Mouse (Mus musculus) gastrocnemius, postnatal 36 days (tissue): Measurements from ENCODE around the gene Zfp444. TPM values are rescaled to one million over a fixed set of nuclear protein-coding genes. Genes with fewer than 3 reads are reported as not detected.
"Not testable (repeated sequence)": the region's sequence is repeated elsewhere in the genome, so short reads cannot be mapped to it uniquely, and the experiment has no call there.

ENCODE experiments used
- DNase-seq, 2 experiments: peaks; one replicate each; pipeline ENCODE4 v3.0.0; 2022
- intact Hi-C: fragments of 180-260 bp; cut with DNase I; formaldehyde crosslinking; loops from one replicate; pipeline ENCODE4 v1.15.1; 2025
- total RNA-seq, 2 experiments: library from RNA; stranded (reverse); gene quantifications; 2 replicates each; pipeline ENCODE4 v1.2.3; 2021

Zfp444 gene
- total RNA-seq, 2 experiments from 2014 or later = 7.2 to 8.3 TPM

GRCm38 (mm10) chr7:6157479-6157878 is 14.5 kb upstream of the Zfp444 start:
- DNase-seq = no peak
- intact Hi-C loops = no loop called here

- intact Hi-C loops = no loop called here
- no peak for DNase-seq
Measured at GRCm38 (mm10) chr7:6159604-6160003, 12.4 kb upstream of the Zfp444 start.

- intact Hi-C loops = no loop called here
- no peak for DNase-seq
Measured at GRCm38 (mm10) chr7:6161541-6161940, 10.5 kb upstream of the Zfp444 start.

GRCm38 (mm10) chr7:6162172-6162571 is 9.9 kb upstream of the Zfp444 start:
- no peak for DNase-seq

GRCm38 (mm10) chr7:6164671-6165070 is 7.4 kb upstream of the Zfp444 start:
- DNase-seq = no peak
- intact Hi-C loops = no loop called here

More at GRCm38 (mm10) chr7:6162172-6162571, 9.9 kb upstream of the Zfp444 start:
- intact Hi-C loops = no loop called here

- no peak for DNase-seq
- intact Hi-C loops = no loop called here
Measured at GRCm38 (mm10) chr7:6169403-6169802, 2.6 kb upstream of the Zfp444 start.

GRCm38 (mm10) chr7:6170391-6170790 is 1.6 kb upstream of the Zfp444 start:
- no peak for DNase-seq
- intact Hi-C loops = loop anchor here (5.0 to 10.0 kb wide), 2 partner anchors 43 to 114 kb away; partner anchors contain the start of gene Zfp667

GRCm38 (mm10) chr7:6170871-6171270 is 1.2 kb upstream of the Zfp444 start:
- DNase-seq = no peak
- intact Hi-C loops = loop anchor here (5.0 to 10.0 kb wide), 2 partner anchors 44 to 114 kb away; partner anchors contain the start of gene Zfp667

GRCm38 (mm10) chr7:6171444-6172005 is 501 bp upstream of the Zfp444 start:
- peak; percentile 42 to 44 for DNase-seq

GRCm38 (mm10) chr7:6172674-6173244 is 733 bp downstream of the Zfp444 start:
- intact Hi-C loops = loop anchor here (5.0 to 10.0 kb wide), 2 partner anchors 45 to 112 kb away; partner anchors contain the start of gene Zfp667
- DNase-seq = no peak

More at GRCm38 (mm10) chr7:6171444-6172005, 501 bp upstream of the Zfp444 start:
- intact Hi-C loops = loop anchor here (5.0 to 10.0 kb wide), 2 partner anchors 44 to 113 kb away; partner anchors contain the start of gene Zfp667

- no peak for DNase-seq
- intact Hi-C loops = loop anchor here (5.0 to 10.0 kb wide), 2 partner anchors 47 to 111 kb away; partner anchors contain the start of gene Zfp667
Measured at GRCm38 (mm10) chr7:6173872-6174271, 1.8 kb downstream of the Zfp444 start.

GRCm38 (mm10) chr7:6174365-6174987 is 2.5 kb downstream of the Zfp444 start:
- DNase-seq = not testable (repeated sequence)
- intact Hi-C loops = loop anchor here (5.0 to 10.0 kb wide), 2 partner anchors 47 to 110 kb away; partner anchors contain the start of gene Zfp667

- DNase-seq = no peak
- intact Hi-C loops = loop anchor here (10.0 kb wide), 1 partner anchor 106 kb away; the partner anchor contains the start of gene Zfp667
Measured at GRCm38 (mm10) chr7:6179013-6179412, 7.0 kb downstream of the Zfp444 start.

GRCm38 (mm10) chr7:6182882-6183281 is 10.9 kb downstream of the Zfp444 start:
- intact Hi-C loops = no loop called here
- DNase-seq = no peak

- no peak for DNase-seq
- intact Hi-C loops = no loop called here
Measured at GRCm38 (mm10) chr7:6183802-6184201, 11.8 kb downstream of the Zfp444 start.

- DNase-seq = peak in 1 of 2 experiments; percentile 10
- intact Hi-C loops = no loop called here
Measured at GRCm38 (mm10) chr7:6184521-6184920, 12.5 kb downstream of the Zfp444 start.

GRCm38 (mm10) chr7:6185391-6185790 is 13.4 kb downstream of the Zfp444 start:
- DNase-seq = no peak
- intact Hi-C loops = no loop called here

GRCm38 (mm10) chr7:6186176-6186575 is 14.2 kb downstream of the Zfp444 start:
- intact Hi-C loops = no loop called here
- no peak for DNase-seq

GRCm38 (mm10) chr7:6186756-6187155 is 14.7 kb downstream of the Zfp444 start:
- intact Hi-C loops = no loop called here
- no peak for DNase-seq

GRCm38 (mm10) chr7:6189542-6189941 is 17.5 kb downstream of the Zfp444 start:
- DNase-seq = no peak
- intact Hi-C loops = no loop called here

GRCm38 (mm10) chr7:6191376-6191775 is 19.4 kb downstream of the Zfp444 start:
- intact Hi-C loops = loop anchor here (1.0 kb wide), 1 partner anchor 64 kb away; no protein-coding TSS in a partner anchor
- peak; percentile 57 to 61 for DNase-seq
